Mouse (Mus musculus): ENCODE measurements at regions not wholly inside any gene's neighbourhood (a gene's known extent, or its start where the extent isn't known, plus 50 kb on each side); places are given as distances from the start of the nearest gene placed in this dataset.

GRCm38 (mm10) chr11:40850652-40851092 lies 95.6 kb upstream of the Ccng1 start:
- Histone ChIP-seq H3K27ac (no peak overlapping the region), H3K9me3 (no peaks in the 10 kb centered on the region), H3K9ac (no peak overlapping the region), H3K4me3 (no peak overlapping the region), H3K4me1 (no peaks in the 10 kb centered on the region), H3K27me3 (no peaks in the 10 kb centered on the region), H3K36me3 (no peaks in the 10 kb centered on the region), H3K4me2 (no peak overlapping the region)
- WGBS, result 60% methylated on average over 4 of the region's 4 CpGs
- ATAC-seq (ENCODE audit: insufficient number of reproducible peaks, insufficient read depth, low FRiP score, low TSS enrichment, low read depth), result no peak

- ATAC-seq (ENCODE audit: insufficient number of reproducible peaks, insufficient read depth, low FRiP score, low TSS enrichment, low read depth), result no peak
- WGBS, result 76% methylated on average over 1 of the region's 1 CpGs
- Histone ChIP-seq H3K9me3 (no peaks in the 10 kb centered on the region), H3K4me2 (no peak overlapping the region), H3K9ac (no peak overlapping the region), H3K4me3 (no peak overlapping the region), H3K36me3 (no peaks in the 10 kb centered on the region), H3K27me3 (no peaks in the 10 kb centered on the region), H3K4me1 (no peaks in the 10 kb centered on the region), H3K27ac (no peak overlapping the region)
Measured at GRCm38 (mm10) chr11:40846586-40846985, 91.5 kb upstream of the Ccng1 start.

GRCm38 (mm10) chr11:40835393-40835792 lies 80.3 kb upstream of the Ccng1 start:
- no peak overlapping the region for H3K9ac ChIP-seq
- ATAC-seq (ENCODE audit: insufficient number of reproducible peaks, insufficient read depth, low FRiP score, low TSS enrichment, low read depth), result no peak
- no peak overlapping the region for H3K27ac ChIP-seq
- H3K36me3 ChIP-seq, result no peaks in the 10 kb centered on the region
- no peaks in the 10 kb centered on the region for H3K4me1 ChIP-seq
- peaks cover 3% of the 10 kb centered on the region; the same call in 1 of the 2 replicates for H3K9me3 ChIP-seq
- no peak overlapping the region for H3K4me2 ChIP-seq
- H3K4me3 ChIP-seq, result no peak overlapping the region
- no peaks in the 10 kb centered on the region for H3K27me3 ChIP-seq
- WGBS, result 20% methylated on average over 4 of the region's 4 CpGs
